Mouse (Mus musculus): ENCODE measurements around the gene Smoc1. TPM values are rescaled to one million over a fixed set of nuclear protein-coding genes. Genes with fewer than 3 reads are reported as not detected.

The Smoc1 gene
- total and polyA plus RNA-seq, 2 experiments from 2014 or later: 2.7 to 5.9 TPM

DNA sequence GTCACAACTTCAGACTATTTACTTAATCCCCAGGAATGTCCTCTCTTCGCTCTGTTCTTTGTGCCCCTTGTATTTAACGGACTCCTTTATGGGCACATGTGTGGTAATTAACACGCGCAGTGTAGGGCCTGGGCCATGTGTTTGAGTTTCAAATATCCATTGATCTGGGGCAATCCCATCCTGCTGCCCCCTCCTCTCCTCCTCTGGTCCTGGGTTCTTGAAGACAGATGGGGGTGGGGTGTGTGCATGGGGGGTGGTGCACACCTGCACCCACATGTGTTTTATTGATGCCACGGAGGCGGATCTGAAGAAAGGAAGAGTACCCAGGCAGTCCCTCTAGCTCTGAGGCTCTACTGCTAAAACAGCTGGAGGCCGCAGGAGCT, 114.7 kb downstream of the Smoc1 start:
- H3K4me2 ChIP-seq (ENCODE audit: low read depth, low read length): no peak overlapping the region
- no peak overlapping the region for H3K27ac ChIP-seq (ENCODE audit: low read depth)
- DNase-seq (ENCODE audit: low spot score) (no peak), ATAC-seq (ENCODE audit: insufficient read depth, low read depth) (no peak)
- H3K4me3 ChIP-seq (ENCODE audit: low read depth, low read length): no peak overlapping the region
- no peaks in the 10 kb centered on the region for H3K9me3 ChIP-seq (replicated peaks; ENCODE audit: control insufficient read depth, low read length)
- 60% methylated on average over 7 of the region's 7 CpGs for WGBS
- H3K4me1 ChIP-seq (ENCODE audit: control insufficient read depth, insufficient read depth): peaks cover 6% of the 10 kb centered on the region; the same call in 1 of the 2 replicates
- H3K36me3 ChIP-seq (replicated peaks; ENCODE audit: control insufficient read depth, insufficient read depth, low read length): no peaks in the 10 kb centered on the region
- TF ChIP-seq CTCF (IDR thresholded peaks at IDR 0.05; ENCODE audit: low read depth) (no peak), EP300 (IDR thresholded peaks at IDR 0.05; ENCODE audit: low read depth) (no peak)
- H3K9ac ChIP-seq (replicated peaks; ENCODE audit: low read depth, low read length): no peak overlapping the region
- no peaks in the 10 kb centered on the region for H3K27me3 ChIP-seq (ENCODE audit: control insufficient read depth, insufficient read depth, low read length)

DNA sequence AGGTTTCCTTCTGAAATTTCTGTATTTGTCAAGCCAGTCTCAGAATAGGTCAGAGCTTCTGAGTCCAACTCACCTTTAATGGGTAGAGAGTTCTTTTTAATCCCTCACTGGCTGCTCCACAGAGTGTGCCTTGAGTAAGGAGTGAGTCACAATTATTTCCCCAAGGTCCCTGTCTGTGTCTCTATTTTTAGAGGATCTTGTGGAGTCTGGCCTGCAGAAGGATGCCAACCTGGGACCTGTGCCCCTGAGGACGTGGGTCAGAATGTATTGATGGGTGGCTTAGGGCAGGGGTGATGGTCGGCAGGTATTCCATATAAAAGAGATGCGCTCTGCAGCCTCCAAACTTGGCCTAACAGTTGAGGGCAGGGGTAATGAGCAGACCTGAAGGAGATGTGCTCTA, 115.6 kb downstream of the Smoc1 start:
- Histone ChIP-seq H3K9ac (replicated peaks; ENCODE audit: low read depth, low read length) (no peak overlapping the region), H3K27me3 (ENCODE audit: control insufficient read depth, insufficient read depth, low read length) (no peaks in the 10 kb centered on the region), H3K4me3 (ENCODE audit: low read depth, low read length) (no peak overlapping the region), H3K4me2 (ENCODE audit: low read depth, low read length) (no peak overlapping the region), H3K27ac (ENCODE audit: low read depth) (no peak overlapping the region), H3K4me1 (ENCODE audit: control insufficient read depth, insufficient read depth) (peaks cover 6% of the 10 kb centered on the region; the same call in 1 of the 2 replicates), H3K9me3 (replicated peaks; ENCODE audit: control insufficient read depth, low read length) (no peaks in the 10 kb centered on the region), H3K36me3 (replicated peaks; ENCODE audit: control insufficient read depth, insufficient read depth, low read length) (no peaks in the 10 kb centered on the region)
- 72% methylated on average over 3 of the region's 3 CpGs for WGBS
- DNase-seq (ENCODE audit: low spot score): no peak
- TF ChIP-seq CTCF (IDR thresholded peaks at IDR 0.05; ENCODE audit: low read depth): no peak
- TF ChIP-seq EP300 (IDR thresholded peaks at IDR 0.05; ENCODE audit: low read depth): no peak
- no peak for ATAC-seq (ENCODE audit: insufficient read depth, low read depth)

GRCm38 (mm10) chr12:81144201-81144600, 117.6 kb downstream of the Smoc1 start:
- Histone ChIP-seq H3K9me3 (replicated peaks; ENCODE audit: control insufficient read depth, low read length) (no peaks in the 10 kb centered on the region), H3K4me2 (ENCODE audit: low read depth, low read length) (peak overlapping the region; percentile 37), H3K27ac (ENCODE audit: low read depth) (no peak overlapping the region), H3K4me3 (ENCODE audit: low read depth, low read length) (no peak overlapping the region), H3K27me3 (ENCODE audit: control insufficient read depth, insufficient read depth, low read length) (no peaks in the 10 kb centered on the region), H3K36me3 (replicated peaks; ENCODE audit: control insufficient read depth, insufficient read depth, low read length) (no peaks in the 10 kb centered on the region), H3K9ac (replicated peaks; ENCODE audit: low read depth, low read length) (no peak overlapping the region), H3K4me1 (ENCODE audit: control insufficient read depth, insufficient read depth) (peaks cover 6% of the 10 kb centered on the region; the same call in 1 of the 2 replicates)
- WGBS: 17% methylated on average over 10 of the region's 10 CpGs
- TF ChIP-seq CTCF (IDR thresholded peaks at IDR 0.05; ENCODE audit: low read depth) (no peak), EP300 (IDR thresholded peaks at IDR 0.05; ENCODE audit: low read depth) (no peak)
- DNase-seq (ENCODE audit: low spot score) (peak; percentile 67), ATAC-seq (ENCODE audit: insufficient read depth, low read depth) (peak; percentile 50)

- Histone ChIP-seq H3K9ac (replicated peaks; ENCODE audit: low read depth, low read length) (no peak overlapping the region), H3K4me2 (ENCODE audit: low read depth, low read length) (no peak overlapping the region), H3K36me3 (replicated peaks; ENCODE audit: control insufficient read depth, insufficient read depth, low read length) (no peaks in the 10 kb centered on the region), H3K4me1 (ENCODE audit: control insufficient read depth, insufficient read depth) (peaks cover 6% of the 10 kb centered on the region; the same call in 1 of the 2 replicates), H3K4me3 (ENCODE audit: low read depth, low read length) (no peak overlapping the region), H3K9me3 (replicated peaks; ENCODE audit: control insufficient read depth, low read length) (no peaks in the 10 kb centered on the region), H3K27me3 (ENCODE audit: control insufficient read depth, insufficient read depth, low read length) (no peaks in the 10 kb centered on the region), H3K27ac (ENCODE audit: low read depth) (no peak overlapping the region)
- ATAC-seq (ENCODE audit: insufficient read depth, low read depth) (no peak), DNase-seq (ENCODE audit: low spot score) (no peak)
- TF ChIP-seq CTCF (IDR thresholded peaks at IDR 0.05; ENCODE audit: low read depth): no peak
- TF ChIP-seq EP300 (IDR thresholded peaks at IDR 0.05; ENCODE audit: low read depth): no peak
- 60% methylated on average over 10 of the region's 10 CpGs for WGBS
These were observed 120.0 kb downstream of the Smoc1 start for GRCm38 (mm10) chr12:81146417-81147180.

DNA sequence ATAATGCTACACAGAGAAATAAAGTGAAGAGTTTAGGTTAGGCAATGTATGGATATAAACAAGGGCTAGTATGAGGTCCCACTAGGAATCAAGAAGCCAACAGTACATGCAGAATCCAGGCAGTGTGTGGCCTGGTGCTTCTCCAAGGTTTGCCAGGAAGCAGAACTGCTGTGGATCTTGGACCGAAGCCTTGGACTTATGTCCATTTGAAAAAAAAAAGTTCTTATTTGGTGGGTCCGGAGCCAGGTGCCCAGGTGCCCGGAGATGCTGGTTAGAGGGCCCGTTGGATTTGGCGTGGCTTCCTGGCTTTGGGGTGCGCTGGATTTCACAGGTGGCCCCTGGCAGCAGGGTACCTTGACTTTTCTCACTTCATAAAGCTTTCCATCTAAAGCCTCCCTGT, 121.3 kb downstream of the Smoc1 start:
- Histone ChIP-seq H3K9ac (replicated peaks; ENCODE audit: low read depth, low read length) (no peak overlapping the region), H3K27ac (ENCODE audit: low read depth) (no peak overlapping the region), H3K4me2 (ENCODE audit: low read depth, low read length) (no peak overlapping the region), H3K4me1 (ENCODE audit: control insufficient read depth, insufficient read depth) (peaks cover 6% of the 10 kb centered on the region; the same call in 1 of the 2 replicates), H3K4me3 (ENCODE audit: low read depth, low read length) (no peak overlapping the region), H3K36me3 (replicated peaks; ENCODE audit: control insufficient read depth, insufficient read depth, low read length) (no peaks in the 10 kb centered on the region), H3K27me3 (ENCODE audit: control insufficient read depth, insufficient read depth, low read length) (no peaks in the 10 kb centered on the region), H3K9me3 (replicated peaks; ENCODE audit: control insufficient read depth, low read length) (no peaks in the 10 kb centered on the region)
- WGBS: 88% methylated on average over 6 of the region's 6 CpGs
- no peak for TF ChIP-seq CTCF (IDR thresholded peaks at IDR 0.05; ENCODE audit: low read depth)
- no peak for TF ChIP-seq EP300 (IDR thresholded peaks at IDR 0.05; ENCODE audit: low read depth)
- no peak for ATAC-seq (ENCODE audit: insufficient read depth, low read depth)
- DNase-seq (ENCODE audit: low spot score): no peak

GRCm38 (mm10) chr12:81150917-81151316, 124.3 kb downstream of the Smoc1 start:
- no peaks in the 10 kb centered on the region for H3K36me3 ChIP-seq (replicated peaks; ENCODE audit: control insufficient read depth, insufficient read depth, low read length)
- peak; percentile 60 for DNase-seq (ENCODE audit: low spot score)
- H3K4me2 ChIP-seq (ENCODE audit: low read depth, low read length): no peak overlapping the region
- no peaks in the 10 kb centered on the region for H3K27me3 ChIP-seq (ENCODE audit: control insufficient read depth, insufficient read depth, low read length)
- ATAC-seq (ENCODE audit: insufficient read depth, low read depth): peak; percentile 53
- H3K9me3 ChIP-seq (replicated peaks; ENCODE audit: control insufficient read depth, low read length): no peaks in the 10 kb centered on the region
- TF ChIP-seq CTCF (IDR thresholded peaks at IDR 0.05; ENCODE audit: low read depth): no peak
- no peak for TF ChIP-seq EP300 (IDR thresholded peaks at IDR 0.05; ENCODE audit: low read depth)
- H3K27ac ChIP-seq (ENCODE audit: low read depth): no peak overlapping the region
- no peak overlapping the region for H3K4me3 ChIP-seq (ENCODE audit: low read depth, low read length)
- H3K9ac ChIP-seq (replicated peaks; ENCODE audit: low read depth, low read length): no peak overlapping the region
- WGBS: 66% methylated on average over 5 of the region's 5 CpGs
- H3K4me1 ChIP-seq (ENCODE audit: control insufficient read depth, insufficient read depth): no peaks in the 10 kb centered on the region
